Comparison of ENCODE assay signal across 10 mouse cellular contexts in the genomic region with DNA sequence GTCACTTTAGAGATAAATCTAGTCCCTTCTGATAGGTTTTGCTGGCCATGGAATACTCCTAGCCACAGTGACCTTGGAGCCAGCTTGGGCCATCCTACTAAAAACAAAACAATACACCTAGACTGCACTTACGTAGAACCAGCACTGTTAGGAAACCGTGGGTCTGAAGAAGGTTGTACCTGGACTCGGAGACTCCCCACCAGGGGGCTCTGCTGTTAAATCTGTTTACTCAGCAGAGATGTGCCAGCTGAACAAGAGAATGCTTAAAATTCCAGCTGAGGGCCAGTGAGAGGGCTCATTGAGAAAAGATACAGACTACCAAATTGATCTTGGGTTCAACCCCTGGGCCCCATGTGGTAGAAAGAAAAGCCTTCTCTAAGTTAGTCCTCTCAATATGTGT. TPM values are rescaled to one million over a fixed set of nuclear protein-coding genes. Genes with fewer than 3 reads are reported as not detected.
A peak's percentile ranks its signal among the peaks of the same experiment; 100 is the strongest.
DNase-seq lines count a peak whose midpoint lies in the region; ATAC-seq and TF ChIP-seq lines count a peak whose summit lies in the region.
"Had no signal": no experiment of that assay in that cellular context is flagged by ENCODE, and none has a peak within 500 bp of the region (broad histone marks: within the 10 kb centered on the region; RNA-seq: fewer than 3 reads in every experiment).

No protein-coding gene starts in this region.

- no peak overlapping the region for H3K27ac ChIP-seq in forebrain, embryonic 14.5 days (ENCODE audit: low read depth, low read length)
- no peak overlapping the region for H3K27ac ChIP-seq in forebrain, embryonic 15.5 days (replicated peaks)
- no peak overlapping the region for H3K27ac ChIP-seq in liver, postnatal 0 days (ENCODE audit: low read depth)
- no peak overlapping the region for H3K27ac ChIP-seq in liver, embryonic 11.5 days (ENCODE audit: low read depth, low read length)
- H3K27ac ChIP-seq in limb, embryonic 14.5 days (replicated peaks; ENCODE audit: low read depth, low read length) = no peak overlapping the region
- H3K27ac ChIP-seq: embryonic facial prominence, embryonic 13.5 days had no signal

- peak; percentile 63 for DNase-seq in forebrain, embryonic 14.5 days (ENCODE audit: low spot score)
- DNase-seq in liver, postnatal 0 days = no peak
- no peak for DNase-seq in liver, embryonic 11.5 days (ENCODE audit: low spot score)
- DNase-seq in NIH3T3 (ENCODE audit: low read depth) = peak; percentile 56
- DNase-seq in limb, embryonic 14.5 days (ENCODE audit: low spot score) = peak; percentile 56
- no peak for DNase-seq in adrenal gland, adult 2 months
- DNase-seq: kidney, adult 9 months had no signal

- no peak for TF ChIP-seq EP300 in liver, postnatal 0 days (IDR thresholded peaks at IDR 0.05; ENCODE audit: low read depth)

- H3K4me2 ChIP-seq in forebrain, embryonic 14.5 days (ENCODE audit: low read length) = no peak overlapping the region
- no peak overlapping the region for H3K4me2 ChIP-seq in forebrain, embryonic 15.5 days (replicated peaks)
- H3K4me2 ChIP-seq in liver, postnatal 0 days (ENCODE audit: low read depth, low read length) = no peak overlapping the region
- no peak overlapping the region for H3K4me2 ChIP-seq in liver, embryonic 11.5 days
- no peak overlapping the region for H3K4me2 ChIP-seq in limb, embryonic 14.5 days (replicated peaks; ENCODE audit: low read depth, low read length, severe bottlenecking)
- H3K4me2 ChIP-seq: embryonic facial prominence, embryonic 13.5 days had no signal

- H3K9ac ChIP-seq in forebrain, embryonic 14.5 days (ENCODE audit: low read length) = no peak overlapping the region
- H3K9ac ChIP-seq in forebrain, embryonic 15.5 days (replicated peaks) = no peak overlapping the region
- no peak overlapping the region for H3K9ac ChIP-seq in liver, postnatal 0 days (replicated peaks)
- no peak overlapping the region for H3K9ac ChIP-seq in liver, embryonic 11.5 days (ENCODE audit: low read depth, low read length)
- H3K9ac ChIP-seq in limb, embryonic 14.5 days (ENCODE audit: low read depth, low read length, severe bottlenecking) = no peak overlapping the region
- H3K9ac ChIP-seq: embryonic facial prominence, embryonic 13.5 days had no signal

- H3K4me1 ChIP-seq in forebrain, embryonic 14.5 days (ENCODE audit: control insufficient read depth, insufficient read depth, low read length) = no peaks in the 10 kb centered on the region
- no peaks in the 10 kb centered on the region for H3K4me1 ChIP-seq in forebrain, embryonic 15.5 days
- H3K4me1 ChIP-seq in liver, postnatal 0 days (ENCODE audit: insufficient read depth) = no peaks in the 10 kb centered on the region
- H3K4me1 ChIP-seq in liver, embryonic 11.5 days (replicated peaks; ENCODE audit: control insufficient read depth, insufficient read depth, low read length) = 0 out of 2 replicates have a peak, but pooled peaks cover 3% of the 10 kb centered on the region
- H3K4me1 ChIP-seq in limb, embryonic 14.5 days (ENCODE audit: control insufficient read depth, insufficient read depth, low read length) = no peaks in the 10 kb centered on the region
- H3K4me1 ChIP-seq: embryonic facial prominence, embryonic 13.5 days had no signal

- H3K36me3 ChIP-seq in forebrain, embryonic 14.5 days (ENCODE audit: control insufficient read depth, insufficient read depth, low read length) = peaks cover 77% of the 10 kb centered on the region
- H3K36me3 ChIP-seq in forebrain, embryonic 15.5 days = peaks cover 58% of the 10 kb centered on the region
- H3K36me3 ChIP-seq in liver, postnatal 0 days (replicated peaks; ENCODE audit: insufficient read depth, low read length) = peaks cover 54% of the 10 kb centered on the region
- peaks cover 35% of the 10 kb centered on the region for H3K36me3 ChIP-seq in liver, embryonic 11.5 days (ENCODE audit: control insufficient read depth, insufficient read depth, low read length)
- peaks cover 71% of the 10 kb centered on the region for H3K36me3 ChIP-seq in limb, embryonic 14.5 days (ENCODE audit: control insufficient read depth, insufficient read depth, low read length)

- H3K27me3 ChIP-seq in forebrain, embryonic 14.5 days (replicated peaks; ENCODE audit: control insufficient read depth, insufficient read depth, low read length) = no peaks in the 10 kb centered on the region
- H3K27me3 ChIP-seq in forebrain, embryonic 15.5 days = no peaks in the 10 kb centered on the region
- no peaks in the 10 kb centered on the region for H3K27me3 ChIP-seq in liver, postnatal 0 days (ENCODE audit: insufficient read depth, low read length)
- no peaks in the 10 kb centered on the region for H3K27me3 ChIP-seq in liver, embryonic 11.5 days (replicated peaks; ENCODE audit: control insufficient read depth, insufficient read depth, low read length)
- H3K27me3 ChIP-seq in limb, embryonic 14.5 days (ENCODE audit: control insufficient read depth, insufficient read depth, low read length) = no peaks in the 10 kb centered on the region
- H3K27me3 ChIP-seq: embryonic facial prominence, embryonic 13.5 days had no signal

- no peak for TF ChIP-seq POLR2A in limb, embryonic 14.5 days (IDR thresholded peaks at IDR 0.05; ENCODE audit: borderline replicate concordance, extremely low read depth, insufficient read depth, insufficient read length)

- no peak overlapping the region for H3K4me3 ChIP-seq in forebrain, embryonic 14.5 days (ENCODE audit: low read depth, low read length)
- no peak overlapping the region for H3K4me3 ChIP-seq in forebrain, embryonic 15.5 days
- no peak overlapping the region for H3K4me3 ChIP-seq in liver, postnatal 0 days (ENCODE audit: low read depth, low read length)
- H3K4me3 ChIP-seq in liver, embryonic 11.5 days (ENCODE audit: low read depth, low read length) = no peak overlapping the region
- no peak overlapping the region for H3K4me3 ChIP-seq in limb, embryonic 14.5 days (replicated peaks; ENCODE audit: low read length)
- H3K4me3 ChIP-seq: embryonic facial prominence, embryonic 13.5 days had no signal

- TF ChIP-seq CTCF in liver, postnatal 0 days (IDR thresholded peaks at IDR 0.05; ENCODE audit: low read depth) = 0 out of 2 replicates have a peak, but pooled peaks have one; percentile 13

- no peaks in the 10 kb centered on the region for H3K9me3 ChIP-seq in forebrain, embryonic 14.5 days (replicated peaks; ENCODE audit: control insufficient read depth, low read length)
- no peaks in the 10 kb centered on the region for H3K9me3 ChIP-seq in forebrain, embryonic 15.5 days
- no peaks in the 10 kb centered on the region for H3K9me3 ChIP-seq in liver, postnatal 0 days (ENCODE audit: low read length)
- no peaks in the 10 kb centered on the region for H3K9me3 ChIP-seq in liver, embryonic 11.5 days (ENCODE audit: control insufficient read depth, low read length)
- no peaks in the 10 kb centered on the region for H3K9me3 ChIP-seq in limb, embryonic 14.5 days (ENCODE audit: control insufficient read depth, low read length)
- H3K9me3 ChIP-seq: embryonic facial prominence, embryonic 13.5 days had no signal

- 71% methylated on average over 3 of the region's 3 CpGs for WGBS in forebrain, embryonic 14.5 days
- WGBS in forebrain, embryonic 15.5 days = 70% methylated on average over 3 of the region's 3 CpGs
- WGBS in liver, postnatal 0 days (ENCODE audit: insufficient replicate concordance) = 65% methylated on average over 3 of the region's 3 CpGs
- 72% methylated on average over 3 of the region's 3 CpGs for WGBS in liver, embryonic 11.5 days
- 56% methylated on average over 3 of the region's 3 CpGs for WGBS in limb, embryonic 14.5 days

- ATAC-seq in forebrain, embryonic 14.5 days = no peak
- ATAC-seq in forebrain, embryonic 15.5 days (replicated peaks) = no peak
- no peak for ATAC-seq in liver, postnatal 0 days
- ATAC-seq in liver, embryonic 11.5 days (replicated peaks; ENCODE audit: low FRiP score) = no peak
- no peak for ATAC-seq in limb, embryonic 14.5 days (ENCODE audit: low FRiP score, low read depth)
- ATAC-seq in erythroid progenitor cell, adult 5-6 weeks (replicated peaks; ENCODE audit: low FRiP score, poor library complexity, severe bottlenecking) = no peak

RNA-seq across cellular contexts. Expression of a gene that starts 9.7 kb away (rescaled TPM):
- polyA plus RNA-seq in forebrain, embryonic 14.5 days (2014; fragmentation: Nextera tagmentation; extraction: Ambion mirVana) = 79.2 and 82.8 TPM in 2 replicates
- 71.3 and 74.2 TPM in 2 replicates for polyA plus RNA-seq in forebrain, embryonic 15.5 days (2015; fragmentation: Nextera tagmentation; extraction: Ambion mirVana)
- polyA plus RNA-seq in liver, postnatal 0 days (2015; fragmentation: Nextera tagmentation; extraction: Ambion mirVana) = 12.5 and 14.4 TPM in 2 replicates
- polyA plus RNA-seq in liver, embryonic 11.5 days (2014; fragmentation: Nextera tagmentation; extraction: Ambion mirVana) = 64.6 and 68.5 TPM in 2 replicates
- 41.5 and 41.8 TPM in 2 replicates for polyA plus RNA-seq in limb, embryonic 14.5 days (2012; rRNA removed)
- 63.4 and 64.6 TPM in 2 replicates for polyA plus RNA-seq in limb, embryonic 14.5 days (2014; fragmentation: Nextera tagmentation; extraction: Ambion mirVana)
- total RNA-seq in adrenal gland, adult 2 months (2021) = 10 to 100 TPM; 19.6 to 21.7 TPM
- polyA plus RNA-seq in adrenal gland, adult 2 months (2012; rRNA removed) = 16.9 and 18.1 TPM in 2 replicates
- total RNA-seq in erythroid progenitor cell, adult 5-6 weeks (2015; ENCODE audit: low replicate concordance) = 8.4 and 21.6 TPM in 2 replicates
- total RNA-seq in erythroid progenitor cell, adult 5-6 weeks (2017; ENCODE audit: low replicate concordance) = 9.1 and 13.9 TPM in 2 replicates

RNA-seq across cellular contexts. Expression of a gene that starts 20.6 kb away (rescaled TPM):
- polyA plus RNA-seq in forebrain, embryonic 14.5 days (2014; fragmentation: Nextera tagmentation; extraction: Ambion mirVana) = 35.2 and 41.1 TPM in 2 replicates
- polyA plus RNA-seq in forebrain, embryonic 15.5 days (2015; fragmentation: Nextera tagmentation; extraction: Ambion mirVana) = 33.0 and 35.1 TPM in 2 replicates
- polyA plus RNA-seq in liver, postnatal 0 days (2015; fragmentation: Nextera tagmentation; extraction: Ambion mirVana) = 6.4 and 6.9 TPM in 2 replicates
- 19.2 and 20.8 TPM in 2 replicates for polyA plus RNA-seq in liver, embryonic 11.5 days (2014; fragmentation: Nextera tagmentation; extraction: Ambion mirVana)
- polyA plus RNA-seq in limb, embryonic 14.5 days (2012; rRNA removed) = 106 and 110 TPM in 2 replicates
- 39.3 and 42.0 TPM in 2 replicates for polyA plus RNA-seq in limb, embryonic 14.5 days (2014; fragmentation: Nextera tagmentation; extraction: Ambion mirVana)
- 10 to 100 TPM; 57.8 to 75.6 TPM for total RNA-seq in adrenal gland, adult 2 months (2021)
- polyA plus RNA-seq in adrenal gland, adult 2 months (2012; rRNA removed) = 14.1 and 15.7 TPM in 2 replicates
- total RNA-seq in erythroid progenitor cell, adult 5-6 weeks (2015; ENCODE audit: low replicate concordance) = 15.5 and 15.9 TPM in 2 replicates
- 18.1 and 23.1 TPM in 2 replicates for total RNA-seq in erythroid progenitor cell, adult 5-6 weeks (2017; ENCODE audit: low replicate concordance)

Comparison
In these comparisons a context has a peak if more than half of its experiments do, and no peak if none do; other contexts are left out.
1. DNase-seq: peak in forebrain, embryonic 14.5 days (single experiment), NIH3T3 (single experiment) and limb, embryonic 14.5 days (single experiment); none in liver, postnatal 0 days (single experiment), liver, embryonic 11.5 days (single experiment) and adrenal gland, adult 2 months (single experiment).